Mouse (Mus musculus) hematopoietic stem cell, adult 5-6 weeks (primary cell): ENCODE measurements around the gene Nrxn1. TPM values are rescaled to one million over a fixed set of nuclear protein-coding genes. Genes with fewer than 3 reads are reported as not detected.

Source experiments
- ATAC-seq, 2 experiments: fragments of 125-278 bp in 1 of 2; replicated peaks in 1 of 2; 2 replicates each; pipeline ENCODE4 v1.8.0; 2016 to 2017; ENCODE audit warnings: inconsistent platforms in 2 of 2, mild to moderate bottlenecking in 2 of 2, moderate number of reproducible peaks in 2 of 2, low read depth in 1 of 2, moderate TSS enrichment in 1 of 2; ENCODE audit not compliant: low FRiP score in 2 of 2, poor library complexity in 2 of 2, severe bottlenecking in 2 of 2, insufficient read depth in 1 of 2, low TSS enrichment in 1 of 2
- total RNA-seq: library from RNA; stranded (forward); fragments of 172-1452, 232-1000 nt; gene quantifications from 2 replicates; pipeline ENCODE4 v1.2.3, GENCODE M21; 2017

Gene Nrxn1
- total RNA-seq, 1 experiment from 2014 or later: 51.8 TPM

GRCm38 (mm10) chr17:90999667-91000154, 93.2 kb downstream of the Nrxn1 start:
- ATAC-seq: peak; percentile 19 to 47; a peak in 3 of 4 replicates

DNA sequence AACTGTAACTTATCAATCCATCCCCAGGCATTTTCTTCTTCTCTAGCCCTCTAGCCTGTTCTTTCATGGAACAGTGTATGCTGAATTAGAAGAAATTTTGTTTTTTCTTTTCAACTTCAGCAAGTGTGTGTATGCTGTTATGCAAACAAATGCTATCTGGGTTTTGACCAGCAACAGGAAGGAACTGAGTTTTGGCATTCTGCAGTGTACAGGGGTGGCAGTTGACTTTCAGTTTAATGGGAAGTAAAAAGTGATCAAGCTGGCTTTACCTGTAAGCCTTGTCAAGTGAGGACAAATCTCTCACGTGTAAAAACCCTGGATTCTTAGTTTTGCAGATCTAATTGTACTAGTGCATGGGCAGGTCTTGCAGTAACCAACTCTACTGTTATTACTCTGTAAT, 95.2 kb downstream of the Nrxn1 start:
- ATAC-seq: peak; percentile 56 to 57

GRCm38 (mm10) chr17:90995436-90995835, 97.4 kb downstream of the Nrxn1 start:
- ATAC-seq: peak; percentile 88

DNA sequence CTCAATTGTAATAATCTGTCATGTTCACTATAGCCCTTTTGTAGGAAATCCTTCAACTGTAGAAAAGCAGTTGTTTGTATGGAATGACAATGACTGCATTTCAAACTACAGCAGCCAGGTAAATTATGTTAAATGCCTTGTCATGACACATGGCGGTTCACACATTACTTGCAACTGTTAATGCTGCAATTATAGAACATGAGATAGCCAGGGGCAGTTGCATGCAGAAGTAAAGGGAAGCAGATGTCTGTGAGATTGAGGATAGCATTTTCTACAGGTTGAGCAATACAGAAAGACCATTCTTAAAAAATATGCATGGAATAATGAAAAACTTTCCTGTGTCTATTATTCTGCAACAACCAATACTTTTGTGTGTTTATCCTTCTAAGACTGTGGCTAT, 98.6 kb downstream of the Nrxn1 start:
- ATAC-seq: peak in 1 of 2 experiments; percentile 30; a peak in 1 of 4 replicates

GRCm38 (mm10) chr17:90990747-90991146, 102.1 kb downstream of the Nrxn1 start:
- no peak for ATAC-seq

- no peak for ATAC-seq
Measured at GRCm38 (mm10) chr17:90962904-90963531, 129.9 kb downstream of the Nrxn1 start.

DNA sequence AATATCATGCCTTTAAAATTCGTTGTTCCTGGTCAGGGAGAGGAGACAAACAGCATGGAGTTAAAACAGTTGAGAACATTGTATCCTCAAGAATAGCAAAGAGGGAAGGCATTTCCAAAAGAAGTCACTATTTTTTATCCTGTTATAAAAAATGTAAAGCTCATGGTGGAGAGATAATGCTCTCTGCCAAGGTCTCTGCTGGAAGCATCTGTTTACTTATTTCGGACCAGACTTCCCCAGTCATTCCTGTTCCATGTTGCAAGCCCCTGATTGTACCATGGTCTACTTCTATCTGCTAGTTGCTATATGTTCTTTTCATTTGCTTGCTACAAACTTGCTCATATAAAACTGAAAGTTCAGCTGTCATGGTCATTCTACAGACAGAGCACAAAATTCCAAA, 137.7 kb downstream of the Nrxn1 start:
- no peak for ATAC-seq

DNA sequence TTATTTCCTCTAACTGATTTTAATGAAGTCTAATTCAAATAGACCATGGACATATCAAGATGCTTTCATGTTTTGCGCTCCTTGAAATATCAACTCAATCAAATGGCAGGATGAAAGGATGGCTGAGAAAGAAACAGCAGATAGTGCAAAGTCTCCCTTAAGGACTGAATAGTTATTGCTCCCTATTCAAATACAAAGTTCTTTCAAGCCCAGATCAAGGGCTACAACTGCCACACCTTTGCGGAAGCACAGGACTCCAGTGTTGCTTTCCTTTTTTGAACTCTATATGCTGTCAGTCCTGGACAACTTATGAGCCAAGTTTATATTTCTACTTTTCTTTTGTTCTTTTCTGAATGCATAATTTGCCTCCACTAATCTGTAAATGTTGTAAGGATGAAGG, 157.9 kb downstream of the Nrxn1 start:
- ATAC-seq: no peak

- ATAC-seq: no peak
Measured at GRCm38 (mm10) chr17:90913320-90913719, 179.6 kb downstream of the Nrxn1 start.

- ATAC-seq: no peak
Measured at GRCm38 (mm10) chr17:90912746-90913145, 180.1 kb downstream of the Nrxn1 start.

GRCm38 (mm10) chr17:90912341-90912740, 180.5 kb downstream of the Nrxn1 start:
- no peak for ATAC-seq

DNA sequence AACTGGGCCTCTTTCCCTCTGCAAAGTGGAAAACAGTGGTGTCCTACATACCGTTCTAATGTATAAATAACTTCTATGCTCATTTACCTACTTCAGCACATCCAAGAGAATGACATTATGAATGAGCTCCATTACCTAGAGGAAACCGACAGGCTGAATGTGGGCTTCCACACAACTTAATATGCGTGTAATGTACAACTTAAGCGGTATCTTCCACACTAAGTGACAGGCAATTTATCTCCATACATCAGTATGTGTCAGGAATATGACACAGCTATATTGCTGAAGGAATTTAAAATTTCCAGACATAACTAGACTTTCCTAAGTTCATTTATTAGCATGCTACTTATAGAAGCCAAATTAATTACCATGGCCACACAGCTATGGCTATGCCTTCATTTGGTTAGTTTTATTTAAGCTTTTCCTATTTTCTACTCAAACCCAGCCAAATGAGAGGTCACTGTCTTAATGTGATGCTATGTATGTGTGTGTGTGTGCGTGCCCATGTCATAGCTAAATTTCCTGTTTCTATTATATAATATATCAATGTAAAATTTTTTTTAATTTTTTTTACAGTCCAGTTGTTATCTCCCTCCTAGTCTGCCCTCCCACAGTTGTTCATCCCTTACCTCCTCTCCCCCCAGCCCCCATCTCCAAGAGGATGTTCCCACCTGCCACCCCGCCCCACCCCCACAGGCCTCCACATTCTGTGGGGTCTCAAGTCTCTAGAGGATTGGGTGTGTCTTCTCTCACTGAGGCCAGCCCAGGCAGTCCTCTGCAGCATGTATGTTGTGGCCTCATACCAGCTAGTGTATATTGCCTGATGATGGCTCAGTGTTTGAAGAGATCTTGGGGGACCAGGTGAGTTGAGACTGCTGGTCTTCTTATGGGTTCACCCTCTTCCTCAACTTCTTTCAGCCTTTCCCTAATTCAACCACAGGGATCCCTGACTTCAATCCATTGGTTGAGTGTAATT, 186.5 kb downstream of the Nrxn1 start:
- ATAC-seq: no peak

- no peak for ATAC-seq
Measured at GRCm38 (mm10) chr17:90905143-90905542, 187.7 kb downstream of the Nrxn1 start.

DNA sequence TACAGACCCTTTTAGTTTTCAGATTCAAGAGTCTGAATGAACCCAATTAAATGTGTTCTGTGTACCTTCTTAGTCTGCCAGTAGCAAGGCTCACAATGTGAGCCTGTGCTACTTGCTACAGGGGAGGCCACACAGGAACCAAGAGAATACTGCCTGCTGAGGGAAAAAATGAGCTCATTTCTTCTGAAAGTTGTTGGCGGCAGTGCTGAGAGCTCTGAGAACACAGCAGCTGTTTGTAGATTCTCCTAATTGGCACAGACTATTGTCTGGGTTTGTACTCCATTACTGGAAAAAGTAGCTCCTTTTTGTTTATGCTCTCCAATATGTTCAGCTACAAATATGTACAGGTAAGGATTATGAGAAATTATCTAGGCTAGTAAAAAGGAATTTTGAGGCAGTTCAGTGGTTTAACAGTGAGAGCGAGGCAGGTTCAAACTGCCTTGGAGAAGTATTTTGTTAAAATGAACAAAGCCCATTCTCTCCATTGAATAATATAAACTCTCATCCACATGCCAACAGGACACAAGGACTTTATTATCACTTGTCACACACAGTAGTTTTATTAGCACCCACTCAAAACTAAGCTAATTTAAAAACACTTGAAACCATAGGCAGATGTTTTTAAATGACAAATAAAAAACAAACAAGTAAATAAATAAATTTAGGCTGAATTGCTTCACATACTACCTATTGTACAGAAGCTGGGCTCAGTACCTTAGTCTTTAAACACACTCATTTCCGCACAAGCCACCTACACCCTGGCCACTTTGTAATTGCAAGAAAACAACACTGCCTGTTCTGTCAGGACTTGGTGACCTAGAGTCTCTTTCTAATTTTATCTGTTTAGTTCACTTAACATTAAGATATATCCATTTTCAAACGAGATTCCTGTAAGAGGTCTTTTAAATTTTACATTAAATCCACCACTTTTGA, 200.3 kb downstream of the Nrxn1 start:
- no peak for ATAC-seq

- no peak for ATAC-seq
Measured at GRCm38 (mm10) chr17:90891711-90892110, 201.2 kb downstream of the Nrxn1 start.

DNA sequence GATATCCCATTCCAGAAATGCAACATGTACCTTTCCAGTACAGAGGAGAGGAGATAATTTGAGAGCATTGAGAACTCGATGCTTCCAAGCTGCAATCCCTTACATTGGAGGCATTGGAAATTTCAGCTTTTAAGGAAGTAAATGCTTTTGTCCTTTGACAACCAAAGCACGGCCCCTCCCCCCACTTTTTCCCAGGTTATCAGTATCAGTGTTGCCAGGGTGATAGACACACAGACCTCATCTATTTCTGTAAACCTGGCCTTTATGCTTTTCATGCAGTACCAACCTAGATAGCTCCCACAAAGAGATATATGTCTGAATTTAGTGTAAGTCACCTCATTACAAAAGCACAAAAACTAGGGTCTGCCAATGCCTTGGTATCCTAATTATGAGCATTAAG, 235.6 kb downstream of the Nrxn1 start:
- ATAC-seq: no peak

GRCm38 (mm10) chr17:90843876-90844275, 249.0 kb downstream of the Nrxn1 start:
- ATAC-seq: no peak
